Mouse (Mus musculus) embryo, embryonic 11 days (tissue): Measurements from ENCODE around the gene Kat6b.

ENCODE experiments used
- DNase-seq: peaks from one replicate; pipeline ENCODE4 v3.0.0-alpha.2; 2015

The Kat6b gene

DNA sequence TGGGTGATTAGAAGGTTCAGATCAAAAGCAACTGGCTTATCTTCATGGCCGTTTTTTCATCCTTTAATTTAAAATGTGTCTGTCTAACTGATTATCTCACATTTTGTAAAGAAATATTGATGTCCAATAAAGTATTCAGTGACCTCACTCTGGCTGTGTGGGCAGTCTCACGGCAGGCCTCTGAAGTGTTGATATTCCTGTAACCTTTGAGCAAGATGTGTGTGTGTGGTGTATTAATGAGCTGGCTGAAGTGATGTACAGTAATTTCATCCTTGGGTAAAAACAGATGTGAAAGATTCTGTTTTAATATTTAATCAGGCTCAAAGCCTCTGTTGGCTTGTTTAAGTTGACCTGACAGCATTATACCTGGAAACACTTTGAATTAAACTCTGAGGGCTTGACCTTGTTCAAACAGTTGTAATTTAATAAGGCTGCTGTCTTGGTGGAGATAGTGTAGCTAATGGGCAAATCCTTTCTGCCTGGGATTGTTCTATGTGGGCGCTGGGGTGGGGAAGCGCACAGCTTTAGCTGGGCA, 82.4 kb downstream of the Kat6b start:
- DNase-seq: no peak

DNA sequence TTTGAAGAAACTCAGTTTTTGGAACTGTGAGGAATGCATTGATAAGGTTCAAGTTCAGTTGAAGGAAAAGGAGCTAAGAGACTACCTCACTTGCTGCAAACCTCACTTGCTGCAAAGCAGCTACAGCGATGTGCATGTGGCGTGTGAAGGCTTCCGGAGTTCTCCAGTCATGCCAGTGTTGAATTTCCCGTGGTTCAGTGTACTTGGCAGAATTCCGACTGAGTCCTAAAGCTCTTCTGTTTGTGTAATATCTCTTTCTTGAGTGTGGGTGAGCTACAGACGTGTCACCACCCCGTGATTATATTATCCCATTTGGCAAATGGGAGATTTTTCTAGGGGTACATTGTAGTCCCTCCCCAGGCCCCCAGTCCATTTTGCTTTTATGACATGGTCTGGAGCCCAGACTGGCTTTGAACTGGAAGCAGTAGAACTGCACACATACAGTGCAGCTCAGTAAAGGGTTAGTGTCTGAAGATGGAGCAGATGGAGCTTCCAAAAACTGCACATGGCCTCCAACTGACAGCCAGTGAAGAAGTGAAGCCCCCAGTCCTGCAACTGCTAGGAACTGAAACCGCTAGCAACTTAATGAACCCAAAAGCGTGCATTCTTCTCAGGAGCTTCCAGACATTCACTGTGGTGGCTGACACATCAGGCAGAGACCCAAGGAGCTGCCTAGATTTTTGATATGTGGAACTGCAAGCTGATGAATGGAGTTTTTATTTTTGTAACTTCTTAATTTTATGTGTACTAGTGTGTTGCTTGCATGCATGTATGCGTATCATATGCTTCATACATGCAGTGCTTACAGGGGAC, 84.5 kb downstream of the Kat6b start:
- no peak for DNase-seq

DNA sequence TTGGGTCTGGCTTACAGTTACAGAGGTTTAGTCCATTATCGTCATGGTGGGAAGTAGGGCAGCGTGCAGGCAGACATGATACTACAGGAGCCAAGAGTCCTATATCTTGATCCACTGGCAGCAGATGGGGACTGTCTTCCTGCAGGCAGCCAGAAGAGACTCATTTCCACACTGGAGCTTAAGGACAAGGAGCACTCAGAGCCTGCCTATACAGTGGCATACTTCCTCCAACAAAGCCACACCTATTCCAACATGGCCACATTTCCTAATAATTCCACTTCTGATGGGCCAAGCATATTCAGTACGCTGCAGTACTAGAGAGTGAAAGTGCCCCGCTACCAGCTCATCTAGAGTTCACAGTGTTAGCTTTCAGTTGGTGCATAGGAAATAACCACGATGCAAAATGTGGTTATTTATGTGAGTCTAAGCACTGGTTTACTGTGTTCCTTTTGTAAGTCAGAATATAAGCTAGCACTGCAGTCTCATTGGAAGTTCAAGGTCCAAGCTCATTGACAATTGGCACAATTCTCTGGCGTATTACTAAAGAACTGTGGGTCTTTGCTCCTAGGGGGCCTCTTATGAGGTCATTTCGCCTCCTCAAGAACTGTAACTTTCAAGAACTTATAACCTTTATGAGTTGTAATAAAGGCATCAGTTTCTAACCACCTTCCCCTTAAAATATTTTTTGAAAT, 86.2 kb downstream of the Kat6b start:
- no peak for DNase-seq

- DNase-seq: no peak
Observed at GRCm38 (mm10) chr14:21568821-21569220, 87.6 kb downstream of the Kat6b start.

DNA sequence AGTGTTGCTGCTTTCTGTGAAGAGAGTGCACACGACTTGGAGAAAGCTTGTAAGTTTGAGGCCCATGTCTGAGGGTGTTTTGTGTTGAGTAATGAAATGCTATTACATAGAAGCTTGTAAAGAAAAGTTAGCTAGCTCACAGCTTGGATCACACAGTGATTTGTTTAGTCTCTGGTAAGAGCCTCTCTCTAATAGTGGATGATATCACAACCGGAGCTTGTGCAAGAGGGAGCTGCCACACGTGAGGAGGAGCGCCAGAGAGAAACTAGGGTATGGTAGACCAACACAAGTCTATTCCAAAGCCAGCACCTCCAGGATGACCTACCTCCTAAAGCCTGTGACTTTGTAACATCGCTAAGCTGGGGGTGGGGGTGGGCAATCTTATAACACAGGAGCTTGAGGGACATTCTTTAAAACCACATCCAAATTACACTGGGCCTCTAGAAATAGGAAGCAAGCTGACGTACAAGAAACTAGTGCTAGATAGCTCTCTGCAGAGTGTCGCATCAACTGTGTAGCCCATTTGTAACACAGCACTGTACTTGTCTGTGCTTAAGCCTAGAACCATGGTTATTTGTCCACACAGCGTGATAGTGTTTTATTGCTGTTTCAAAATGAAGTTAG, 93.6 kb downstream of the Kat6b start:
- DNase-seq: no peak

DNA sequence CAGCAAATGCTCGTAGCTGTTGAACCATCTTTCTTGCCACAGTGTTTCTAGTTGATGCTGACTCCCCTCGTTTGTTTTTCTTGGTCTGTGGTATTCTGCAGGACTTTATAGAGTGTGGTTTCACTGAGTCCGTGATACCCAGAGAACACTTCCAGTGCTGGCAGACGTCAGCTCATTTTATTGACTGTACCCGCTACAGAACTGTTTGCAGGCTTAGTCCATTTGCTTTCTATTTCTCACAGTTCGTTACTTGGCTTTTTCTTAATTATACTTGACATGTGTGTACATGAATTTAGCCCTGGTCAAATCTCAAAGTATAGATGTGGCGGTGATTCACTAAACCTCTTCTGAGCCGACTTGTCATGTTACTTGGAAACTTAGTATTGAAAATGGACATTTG, 95.6 kb downstream of the Kat6b start:
- no peak for DNase-seq

DNA sequence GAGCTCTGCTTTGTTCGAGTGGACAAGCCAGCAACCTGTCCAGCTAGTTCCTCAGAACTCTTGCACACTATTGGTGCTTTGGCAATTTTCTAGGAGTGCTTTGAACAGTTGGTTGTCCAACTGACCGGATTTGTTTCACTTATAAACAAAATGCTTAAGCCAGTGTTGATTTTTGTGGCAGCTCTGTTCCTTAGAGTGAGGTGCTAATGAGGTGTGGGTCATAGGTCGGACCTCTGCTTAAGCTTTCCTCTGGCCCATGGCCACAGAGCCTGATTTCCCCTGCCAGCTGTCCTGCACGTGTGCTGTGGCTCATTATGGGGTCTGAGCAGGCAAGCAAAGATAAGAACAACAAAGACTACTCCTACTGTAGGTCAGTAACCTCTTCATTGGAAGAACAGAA, 100.0 kb downstream of the Kat6b start:
- DNase-seq: peak; percentile 50

DNA sequence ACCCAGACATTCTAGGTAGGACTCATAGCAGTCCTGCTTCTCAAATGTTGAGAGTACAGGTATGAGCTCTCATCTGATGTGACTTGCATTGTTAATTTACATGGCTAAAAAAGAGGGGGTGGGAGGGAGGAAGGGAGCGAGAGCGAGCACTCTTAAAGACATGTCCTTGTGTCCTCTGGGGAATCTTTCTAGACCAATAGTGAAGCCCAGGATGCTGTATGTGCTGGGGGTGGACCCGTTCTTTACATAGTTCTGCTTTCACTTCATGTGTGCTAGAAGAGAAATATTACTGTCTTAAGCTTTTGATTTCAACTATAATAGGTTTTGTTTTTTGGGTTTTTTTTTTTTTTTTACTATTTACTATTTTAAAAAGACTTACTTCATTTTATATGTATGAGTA, 101.1 kb downstream of the Kat6b start:
- no peak for DNase-seq

DNA sequence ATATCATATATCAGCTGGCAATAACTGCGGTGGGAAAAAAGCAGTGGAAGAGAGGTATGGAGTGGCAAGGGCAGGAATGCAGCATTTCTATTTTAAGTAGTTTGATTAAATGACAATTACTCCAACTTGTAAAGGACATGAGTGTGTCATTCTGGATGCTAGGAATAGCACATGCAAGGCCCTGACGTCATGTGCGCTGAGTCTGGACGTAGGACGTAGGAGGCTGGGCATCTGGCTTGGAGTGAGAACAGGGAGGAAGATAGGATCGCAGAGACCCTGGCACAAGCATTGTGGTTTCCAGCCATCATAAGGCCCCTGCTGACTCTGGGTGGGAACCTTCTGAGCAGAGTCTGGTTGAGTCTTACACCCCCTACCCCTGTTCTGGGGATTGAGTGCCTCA, 101.8 kb downstream of the Kat6b start:
- no peak for DNase-seq

GRCm38 (mm10) chr14:21583868-21584267, 102.6 kb downstream of the Kat6b start:
- DNase-seq: no peak

- DNase-seq: peak; percentile 55
Observed at GRCm38 (mm10) chr14:21584468-21585135, 103.4 kb downstream of the Kat6b start.

DNA sequence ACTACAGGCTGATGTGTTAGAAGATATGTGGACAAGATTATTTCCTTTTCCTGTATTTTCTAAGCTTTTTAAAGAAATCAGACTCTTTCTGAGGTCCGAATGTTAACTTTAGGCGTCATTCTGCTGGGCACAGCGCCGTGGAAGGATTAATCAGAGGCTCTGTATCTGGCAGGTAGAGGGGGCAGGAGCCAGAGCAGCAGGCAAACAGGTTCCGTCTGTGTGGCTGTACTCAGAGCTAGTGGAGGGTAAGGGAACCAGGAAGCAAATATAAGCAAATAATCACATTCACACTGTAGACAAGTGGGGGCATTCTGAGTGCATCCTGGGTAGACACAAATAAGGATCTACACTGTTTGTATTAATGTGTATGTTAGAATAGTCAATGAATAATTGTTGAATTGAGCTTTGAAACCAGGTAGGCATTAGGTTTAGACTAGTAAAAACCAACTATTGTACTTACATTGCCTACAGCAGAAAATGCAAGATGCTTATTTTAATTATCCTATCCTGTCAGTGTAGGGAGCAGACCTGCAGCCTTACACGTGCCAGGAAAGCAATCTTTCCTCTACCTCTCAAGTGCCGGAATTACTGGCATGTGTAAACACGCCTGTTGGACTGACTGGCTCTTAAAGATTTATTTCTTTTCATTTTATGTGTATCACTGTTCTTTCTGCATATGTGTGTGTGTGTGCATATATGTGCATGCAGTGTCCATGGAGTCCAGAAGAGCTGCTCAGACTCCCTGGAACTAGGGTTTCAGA, 104.4 kb downstream of the Kat6b start:
- DNase-seq: no peak

DNA sequence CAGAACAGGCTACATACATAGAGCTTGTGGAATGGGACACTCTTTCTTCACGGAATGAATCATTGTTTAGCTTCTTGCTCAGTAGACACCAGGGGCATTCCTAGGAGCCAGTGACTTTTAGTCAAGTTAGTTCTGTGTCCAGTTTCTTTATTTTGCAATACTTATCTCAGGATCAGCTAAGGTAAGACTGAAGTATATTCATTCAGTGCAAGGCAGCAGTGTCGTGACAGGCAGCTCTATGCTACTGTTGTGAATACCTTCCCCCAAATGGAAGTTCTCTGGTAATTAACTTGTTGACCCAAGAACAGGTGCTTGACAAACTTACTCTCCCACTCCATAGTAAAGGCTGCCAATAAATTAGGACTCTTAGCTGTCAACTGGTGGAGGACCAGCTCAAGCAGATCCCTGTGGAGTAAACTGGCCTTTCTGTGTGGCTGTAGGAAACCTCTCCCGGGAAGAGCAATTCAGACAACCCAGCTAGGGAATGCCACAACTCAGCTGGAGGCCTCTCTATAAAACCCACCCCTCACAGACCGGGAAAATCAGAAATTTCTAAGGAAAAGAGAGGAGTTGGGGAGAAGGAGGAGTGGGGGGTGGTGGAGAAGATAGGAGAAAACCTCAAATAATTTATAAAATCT, 105.4 kb downstream of the Kat6b start:
- DNase-seq: no peak

DNA sequence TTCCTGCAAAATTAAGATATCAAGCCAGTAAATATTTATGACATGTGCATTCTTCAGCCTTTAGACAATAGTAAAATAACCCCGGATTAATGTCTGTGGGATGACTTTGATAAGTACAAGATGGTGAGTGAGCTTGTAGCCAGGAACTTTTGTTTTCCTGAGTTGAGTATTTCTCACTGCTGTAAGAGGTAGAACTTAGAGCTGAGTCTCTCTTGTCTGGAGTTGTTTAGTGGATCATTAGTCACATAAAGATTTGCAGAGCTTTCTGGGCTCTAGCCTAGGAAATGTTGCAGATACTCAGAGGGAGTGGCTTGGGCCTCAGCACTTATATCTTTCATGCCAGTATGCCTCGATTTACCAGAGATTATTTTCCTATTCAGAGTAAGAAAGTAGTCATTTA, 106.7 kb downstream of the Kat6b start:
- no peak for DNase-seq

- no peak for DNase-seq
Observed at GRCm38 (mm10) chr14:21589620-21590019, 108.4 kb downstream of the Kat6b start.

- DNase-seq: no peak
Observed at GRCm38 (mm10) chr14:21590205-21590604, 109.0 kb downstream of the Kat6b start.

GRCm38 (mm10) chr14:21592152-21592551, 110.9 kb downstream of the Kat6b start:
- no peak for DNase-seq

- no peak for DNase-seq
Observed at GRCm38 (mm10) chr14:21592985-21593750, 111.9 kb downstream of the Kat6b start.

- DNase-seq: no peak
Observed at GRCm38 (mm10) chr14:21599446-21600173, 118.4 kb downstream of the Kat6b start.

DNA sequence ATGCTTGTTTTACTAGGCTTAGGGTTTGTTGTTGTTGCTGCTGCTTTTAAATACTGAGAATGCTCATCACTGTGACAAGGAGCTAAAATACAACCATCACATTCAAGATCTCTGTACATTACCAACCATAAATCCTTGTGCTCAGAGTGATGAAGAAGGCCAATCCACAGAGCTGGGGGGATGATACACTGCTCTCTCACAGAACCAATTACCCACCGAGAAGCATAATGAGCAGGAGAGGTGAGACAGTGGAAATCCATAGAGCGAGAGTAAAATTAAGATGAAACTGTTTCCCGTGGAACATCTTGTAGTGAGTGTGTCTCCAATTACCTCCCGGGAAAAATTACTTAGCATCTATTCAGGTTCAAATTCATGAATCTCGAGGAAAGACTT, 118.9 kb downstream of the Kat6b start:
- DNase-seq: no peak
